Mouse (Mus musculus) heart, postnatal 10 days (tissue): Measurements from ENCODE around the gene Vmn1r11. TPM values are rescaled to one million over a fixed set of nuclear protein-coding genes. Genes with fewer than 3 reads are reported as not detected.

Experiments
- DNase-seq, 2 experiments: peaks; one replicate each; pipeline ENCODE4 v3.0.0; 2021
- intact Hi-C: fragments of 180-260 bp; cut with DNase I; formaldehyde crosslinking; loops from one replicate; pipeline ENCODE4 v1.15.1; 2025
- total RNA-seq, 2 experiments: library from RNA; stranded (reverse); gene quantifications; 2 replicates each; pipeline ENCODE4 v1.2.3; 2021

The Vmn1r11 gene
- not detected for total RNA-seq

- DNase-seq: no peak
- intact Hi-C loops: no loop called here
Measured at GRCm38 (mm10) chr6:57133155-57133554, at the start of gene Vmn1r11. Vmn1r11 (plus strand) TSS chr6:57133455.

- intact Hi-C loops: no loop called here
- no peak for DNase-seq
Measured at GRCm38 (mm10) chr6:57106358-57106757, 26.9 kb upstream of the Vmn1r11 start.

DNA sequence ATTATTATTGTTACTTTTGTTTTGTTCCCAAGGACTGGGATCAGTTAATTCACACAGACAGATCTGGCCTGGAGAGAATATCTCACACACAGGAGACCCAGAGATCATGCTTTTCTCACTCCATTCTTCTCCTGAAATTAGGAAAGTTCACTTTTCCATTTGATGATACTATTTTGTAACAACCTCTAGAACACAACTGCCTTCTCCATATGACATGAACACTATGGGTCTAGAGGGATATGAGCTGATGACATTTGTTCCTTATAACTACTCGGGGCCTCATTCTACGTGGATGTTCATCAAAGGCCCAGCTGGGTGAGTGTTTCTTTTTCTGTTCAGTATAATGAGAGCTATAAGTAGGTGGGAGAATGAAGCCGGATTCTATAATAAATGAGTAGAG is 24.1 kb upstream of the Vmn1r11 start, which contains the start of gene Vmn1r10:
Vmn1r10 (plus strand) TSS at position 301 of the 400 bp plus-strand sequence.
- no peak for DNase-seq
- intact Hi-C loops: no loop called here

DNA sequence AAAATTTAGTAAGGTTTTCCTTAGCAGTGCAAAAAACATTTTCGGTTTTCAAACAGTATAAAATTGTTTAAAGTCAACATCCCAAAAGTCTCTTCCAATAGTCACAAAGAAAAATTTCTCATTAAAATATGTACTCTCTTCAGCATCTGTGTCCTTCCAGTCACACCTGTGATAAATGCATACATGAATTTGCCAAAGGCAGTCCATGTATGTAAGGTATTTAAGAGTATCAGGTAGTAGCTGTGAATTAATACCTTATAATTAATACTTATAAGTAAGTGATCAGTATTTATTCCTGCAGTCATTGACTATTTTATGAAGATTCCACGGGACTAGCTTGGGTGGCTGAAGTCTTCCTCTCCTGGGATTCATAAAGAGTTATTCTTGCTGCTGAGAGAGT is 23.4 kb downstream of the Vmn1r11 start, which contains the start of gene Vmn1r12:
Vmn1r12 (plus strand) TSS at position 301 of the 400 bp plus-strand sequence.
- DNase-seq: no peak
- intact Hi-C loops: no loop called here

Other genes starting within 250 kb of the Vmn1r11 start
- gene Nt5c3, start 209.5 kb upstream of the Vmn1r11 start, total RNA-seq: 10 to 100 TPM; 55.7 to 70.7 TPM
- under 1 TPM in 1 of 2 experiments, not detected in 1; 0.17 TPM for gene Vmn1r4, start 209.4 kb upstream of the Vmn1r11 start, total RNA-seq
- gene Vmn1r5, start 163.2 kb upstream of the Vmn1r11 start, total RNA-seq: not detected
- gene Vmn1r6, start 136.2 kb upstream of the Vmn1r11 start, total RNA-seq: not detected
- gene Vmn1r7, start 108.1 kb upstream of the Vmn1r11 start, total RNA-seq: not detected
- gene Vmn1r8, start 101.2 kb upstream of the Vmn1r11 start, total RNA-seq: not detected
- not detected for gene Vmn1r9, start 66.7 kb upstream of the Vmn1r11 start, total RNA-seq
- not detected for gene Vmn1r10, start 24.0 kb upstream of the Vmn1r11 start, total RNA-seq
- gene Vmn1r12, start 23.5 kb downstream of the Vmn1r11 start, total RNA-seq: not detected
- gene Vmn1r13, start 69.8 kb downstream of the Vmn1r11 start, total RNA-seq: not detected
- not detected for gene Vmn1r14, start 98.2 kb downstream of the Vmn1r11 start, total RNA-seq
- not detected for gene Vmn1r15, start 124.5 kb downstream of the Vmn1r11 start, total RNA-seq
- not detected for gene Vmn1r16, start 196.0 kb downstream of the Vmn1r11 start, total RNA-seq
- gene Vmn1r17, start 230.3 kb downstream of the Vmn1r11 start, total RNA-seq: not detected